Mouse (Mus musculus) spleen, adult 2 months (tissue): ENCODE results near the gene Mrpl40.

Source experiments
- CTCF ChIP-seq: fragments of 200-500 bp; IDR thresholded peaks from 2 replicates; pipeline ENCODE4 v1.5.1; 2011; ENCODE audit warnings: mild to moderate bottlenecking, inconsistent platforms; ENCODE audit not compliant: insufficient read depth, insufficient read length, insufficient replicate concordance; ENCODE audit errors: extremely low read depth
- POLR2A ChIP-seq: fragments of 200-500 bp; IDR thresholded peaks from 2 replicates; pipeline ENCODE4 v1.6.1; 2011; ENCODE audit warnings: low read depth, low read length, inconsistent platforms

DNA sequence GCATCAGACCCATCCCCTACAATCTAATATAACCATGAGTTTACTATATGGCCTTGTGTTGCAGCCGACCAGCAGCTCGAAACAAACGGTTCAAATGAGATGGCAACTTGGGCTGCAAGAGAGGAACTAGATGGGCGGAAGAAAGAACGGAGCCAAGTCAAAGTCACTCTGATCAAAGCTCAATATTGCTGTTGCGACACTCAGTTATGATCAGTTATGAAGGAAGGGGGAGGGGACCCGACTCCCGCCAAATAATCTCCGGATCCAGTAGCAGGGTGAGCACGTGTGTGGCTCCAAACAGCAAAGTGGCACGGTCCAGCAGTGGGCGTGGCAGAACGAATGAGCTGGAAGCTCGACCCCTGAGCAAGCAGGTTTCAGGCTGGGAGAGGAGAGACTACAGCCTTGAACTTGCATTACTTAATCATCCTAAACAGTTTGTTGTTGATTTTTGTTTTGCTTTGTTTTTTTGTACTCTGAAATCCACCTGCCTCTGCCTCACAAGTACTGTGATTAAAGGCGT, 30.3 kb downstream of the Mrpl40 start:
- no peak for TF ChIP-seq CTCF
- no peak for TF ChIP-seq POLR2A
